Mouse (Mus musculus): ENCODE results near the gene Sectm1a.
A peak's percentile ranks its signal among the peaks of the same experiment; 100 is the strongest.
"Not testable (repeated sequence)": the region's sequence is repeated elsewhere in the genome, so short reads cannot be mapped to it uniquely, and the experiment has no call there.

Gene Sectm1a

DNA sequence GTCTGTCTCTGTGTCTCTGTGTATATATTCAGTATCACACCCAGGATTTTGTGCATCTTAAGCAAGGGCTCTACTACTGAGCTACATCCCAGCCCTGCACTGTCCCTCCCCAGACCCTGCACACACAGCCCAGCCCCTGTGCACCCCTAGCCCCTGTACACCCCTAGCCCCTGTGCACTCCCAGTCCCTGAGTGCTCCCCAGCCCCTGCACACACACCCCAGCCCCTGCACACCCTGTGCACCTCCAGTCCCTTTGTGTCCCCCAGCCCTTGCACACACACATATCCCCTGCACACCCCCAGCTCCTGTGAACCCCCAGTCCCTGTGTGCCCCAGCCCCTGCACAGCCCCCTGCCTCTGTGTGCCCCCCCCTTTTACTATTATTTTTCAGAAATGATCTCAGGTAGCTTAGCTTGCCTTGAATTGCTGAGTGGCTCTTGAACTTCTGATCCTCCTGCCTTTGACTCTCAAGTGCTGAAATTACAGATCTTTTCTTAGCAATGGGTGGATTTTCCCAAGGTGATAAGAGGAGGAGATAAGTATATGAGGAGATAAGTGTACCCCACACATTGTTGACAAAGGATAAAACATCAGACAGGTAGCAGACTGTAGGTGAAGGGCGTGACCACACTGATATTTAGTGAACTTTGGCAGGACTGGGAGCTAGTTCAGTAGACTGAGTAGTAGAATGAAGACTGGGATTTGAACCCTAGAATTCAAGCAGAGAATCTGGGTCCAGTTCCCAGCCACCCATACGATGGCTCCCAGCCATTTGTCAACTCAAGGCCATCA lies 8.9 kb upstream of the Sectm1a start:
- no peak for DNase-seq

GRCm38 (mm10) chr11:121088997-121089396 lies 8.0 kb upstream of the Sectm1a start:
- no peak for DNase-seq

- no peak for DNase-seq
These were observed 5.3 kb upstream of the Sectm1a start for GRCm38 (mm10) chr11:121086296-121086695.

GRCm38 (mm10) chr11:121085181-121085580 lies 4.2 kb upstream of the Sectm1a start:
- DNase-seq = no peak

- DNase-seq = peak; percentile 15 to 27
These were observed 2.0 kb upstream of the Sectm1a start for GRCm38 (mm10) chr11:121082857-121083500.

DNA sequence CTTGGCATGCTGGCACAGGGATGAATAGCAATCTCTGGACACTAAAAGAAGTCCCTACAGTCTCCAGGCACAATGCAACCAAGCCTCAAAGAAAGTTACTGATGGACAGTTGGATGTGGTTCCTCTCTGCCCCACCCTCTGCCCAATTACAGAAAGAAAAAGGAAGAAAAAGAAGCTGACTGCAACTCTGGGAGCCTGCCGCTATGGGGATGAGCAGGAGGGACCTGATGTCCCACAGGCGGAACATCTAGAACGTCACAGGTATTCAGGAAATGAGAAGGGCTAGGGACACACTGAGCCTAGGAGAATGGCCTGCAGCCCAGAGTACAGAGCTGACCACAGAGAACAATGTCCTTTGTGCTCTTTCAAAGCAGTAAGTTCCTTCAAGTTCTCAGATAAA lies 1.2 kb upstream of the Sectm1a start:
- DNase-seq = no peak

DNA sequence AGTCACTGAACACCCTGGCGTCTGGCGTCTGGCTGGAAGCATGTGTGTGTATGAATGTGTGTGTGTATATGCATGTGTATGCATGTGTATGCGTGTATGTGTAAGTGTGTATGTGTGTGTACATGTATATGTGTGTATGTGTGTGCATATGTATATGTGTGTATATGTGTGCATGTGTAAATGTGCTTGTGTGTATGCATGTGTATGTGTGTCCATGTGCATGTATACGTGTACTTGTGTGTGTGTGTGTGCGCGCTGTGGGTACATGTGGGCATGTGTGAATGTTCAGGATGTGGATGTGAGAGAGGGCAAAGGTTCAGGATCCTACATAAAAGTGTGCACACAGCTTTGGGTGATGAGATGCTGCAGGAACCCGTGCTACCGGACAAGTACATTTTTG lies 690 bp downstream of the Sectm1a start:
- no peak for DNase-seq

- no peak for DNase-seq
These were observed 5.4 kb downstream of the Sectm1a start for GRCm38 (mm10) chr11:121075655-121076054.

GRCm38 (mm10) chr11:121069662-121070061 lies 11.4 kb downstream of the Sectm1a start:
- DNase-seq = not testable (repeated sequence)

DNA sequence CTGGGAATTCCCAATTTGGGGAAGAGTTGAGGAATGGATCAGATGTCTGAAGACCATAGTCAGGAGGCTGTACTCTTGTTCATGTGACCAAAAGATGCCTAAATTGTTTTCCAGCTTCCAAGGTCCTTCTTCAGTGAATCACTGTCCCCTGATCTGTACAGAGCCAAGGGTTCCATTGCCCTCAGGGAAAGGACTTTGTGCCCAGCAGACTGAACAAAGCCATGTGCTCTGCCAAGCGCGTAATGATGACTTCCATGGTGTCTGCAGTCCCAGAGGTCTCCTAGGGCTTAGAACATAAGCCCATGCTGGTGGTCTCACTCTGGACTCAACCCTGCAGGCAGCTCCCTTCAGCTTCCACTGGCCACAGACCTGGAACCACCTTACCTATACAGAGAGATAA lies 13.1 kb downstream of the Sectm1a start:
- no peak for DNase-seq

- no peak for DNase-seq
These were observed 16.8 kb downstream of the Sectm1a start for GRCm38 (mm10) chr11:121064197-121064596.

- no peak for DNase-seq
These were observed 17.6 kb downstream of the Sectm1a start, which contains the start of gene Sectm1b for GRCm38 (mm10) chr11:121063379-121063778. Gene Sectm1b, minus strand, starts transcription at chr11:121063569.

GRCm38 (mm10) chr11:121061615-121062014 lies 19.4 kb downstream of the Sectm1a start:
- no peak for DNase-seq

DNA sequence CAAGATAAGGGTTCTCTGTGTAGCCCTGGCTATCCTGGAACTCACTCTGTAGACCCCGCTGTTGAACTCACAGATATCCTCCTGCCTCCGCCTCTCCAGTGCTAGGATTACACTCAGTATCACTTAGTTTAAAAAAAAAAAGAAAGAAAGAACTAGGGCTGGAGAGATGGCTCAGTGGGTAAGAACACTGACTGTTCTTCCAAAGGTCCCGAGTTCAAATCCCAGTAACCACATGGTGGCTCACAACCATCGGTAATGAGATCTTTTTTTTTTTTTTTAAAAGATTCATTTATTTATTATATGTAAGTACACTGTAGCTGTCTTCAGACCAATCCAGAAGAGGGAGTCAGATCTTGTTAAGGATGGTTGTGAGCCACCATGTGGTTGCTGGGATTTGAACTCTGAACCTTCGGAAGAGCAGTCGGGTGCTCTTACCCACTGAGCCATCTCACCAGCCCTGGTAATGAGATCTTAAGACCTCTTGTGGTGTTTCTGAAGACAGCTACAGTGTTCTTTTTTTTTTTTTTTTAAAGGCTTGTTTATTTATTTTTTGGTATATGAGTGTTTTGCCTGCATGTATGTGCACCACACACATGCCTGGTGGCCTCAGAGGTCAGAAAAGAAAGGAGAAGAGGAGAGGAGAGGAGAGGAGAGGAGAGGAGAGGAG lies 20.5 kb downstream of the Sectm1a start:
- not testable (repeated sequence) for DNase-seq

- no peak for DNase-seq
These were observed 21.5 kb downstream of the Sectm1a start for GRCm38 (mm10) chr11:121059471-121059870.

DNA sequence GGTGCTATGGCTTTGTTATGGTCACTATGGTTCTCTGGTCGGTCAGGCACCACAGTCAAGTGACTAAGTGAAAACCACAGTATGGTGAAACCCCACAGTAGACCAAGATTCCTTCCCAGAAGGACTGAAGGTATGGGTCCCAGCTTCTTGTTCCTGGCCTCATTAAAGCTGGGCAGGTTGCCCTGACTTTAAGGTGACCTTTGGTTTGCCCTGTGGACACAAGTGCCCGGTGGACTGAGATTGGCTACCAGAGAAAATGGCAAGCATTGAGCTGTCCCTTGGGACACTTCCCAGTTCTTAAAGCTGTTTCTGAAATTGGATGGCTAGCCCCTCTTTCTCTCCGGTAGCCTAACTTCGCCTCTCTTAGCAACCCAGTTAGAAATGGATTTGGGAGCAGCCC lies 22.1 kb downstream of the Sectm1a start:
- DNase-seq = no peak

DNA sequence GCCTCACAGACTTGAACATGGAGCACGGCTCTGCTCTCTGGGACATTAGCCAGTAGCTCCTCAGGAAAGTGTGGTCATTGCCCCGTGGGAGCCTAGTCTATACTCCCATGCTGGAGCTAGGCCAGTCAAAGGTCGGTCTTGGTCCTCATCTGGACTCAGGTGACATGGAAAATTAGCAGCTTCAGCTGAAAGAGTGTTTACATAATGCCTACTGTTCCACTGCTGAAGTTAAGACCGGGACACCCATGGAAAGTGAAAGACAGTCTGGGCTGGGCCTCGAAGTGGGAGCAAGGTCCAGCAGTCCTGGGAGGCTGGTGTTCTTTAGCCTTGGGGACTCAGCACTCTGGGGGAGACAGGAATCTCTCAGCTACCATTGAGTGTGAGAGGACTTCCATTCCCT lies 22.9 kb downstream of the Sectm1a start:
- no peak for DNase-seq

GRCm38 (mm10) chr11:121056536-121057236 lies 24.3 kb downstream of the Sectm1a start:
- no peak for DNase-seq

DNA sequence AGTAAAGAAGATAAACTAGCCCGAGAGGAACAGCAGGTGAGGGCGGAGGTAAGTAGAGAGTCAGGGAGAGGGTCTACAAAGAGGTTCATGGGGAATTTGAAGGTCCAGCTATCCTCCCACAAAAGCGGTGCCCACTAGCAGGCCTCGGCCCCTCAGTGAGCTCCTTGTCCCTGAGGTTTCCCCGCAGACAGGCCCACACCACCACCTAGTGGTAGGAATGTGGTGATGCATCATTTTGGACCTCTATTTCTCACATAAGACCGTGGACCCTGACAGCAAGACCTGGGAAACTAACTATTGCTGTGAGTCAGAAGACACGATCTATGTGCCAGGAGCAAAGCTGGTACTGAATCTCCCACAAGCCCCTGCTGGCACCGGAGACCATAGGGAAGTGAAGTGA lies 27.5 kb downstream of the Sectm1a start:
- peak; percentile 57 to 61 for DNase-seq

DNA sequence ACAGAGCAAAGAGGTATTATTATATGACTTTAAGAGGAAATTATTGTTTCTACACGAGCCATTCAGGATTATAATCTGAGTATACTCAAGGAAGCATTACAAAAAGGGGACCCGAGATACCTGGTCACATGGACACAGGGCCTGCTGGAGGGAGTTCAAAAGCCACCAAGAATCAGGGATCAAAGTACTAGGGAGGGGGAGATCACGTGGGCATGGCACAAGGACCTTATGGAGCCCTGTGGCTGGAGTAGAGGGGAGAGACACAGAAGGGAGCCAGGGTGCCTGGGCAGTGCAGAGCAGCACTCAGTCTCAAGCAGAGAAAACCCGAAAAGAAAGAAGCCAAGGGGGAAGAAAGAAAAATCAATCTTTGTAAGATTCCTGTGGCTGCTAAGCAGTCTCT lies 28.6 kb downstream of the Sectm1a start:
- no peak for DNase-seq

DNA sequence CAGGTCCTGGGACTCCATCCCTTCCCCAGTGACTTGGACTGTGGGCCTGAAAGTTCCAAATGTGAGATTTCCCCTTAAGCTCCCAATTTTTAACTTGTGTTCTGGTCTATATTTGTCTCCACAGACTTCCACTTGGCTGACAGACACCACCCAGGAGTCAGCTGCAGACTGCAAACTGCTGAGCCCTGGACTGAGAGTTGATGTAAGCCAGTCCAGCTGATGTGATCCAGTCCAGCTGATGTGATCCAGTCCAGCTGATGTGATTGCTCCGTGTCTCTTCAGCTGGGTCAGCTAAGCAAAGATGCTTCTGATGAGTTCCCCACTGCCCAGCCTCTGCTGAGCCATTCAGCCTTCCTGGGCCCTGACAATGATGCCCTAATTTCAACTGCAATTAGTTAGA lies 29.2 kb downstream of the Sectm1a start:
- DNase-seq = no peak

GRCm38 (mm10) chr11:121049840-121050239 lies 31.2 kb downstream of the Sectm1a start:
- no peak for DNase-seq

- DNase-seq = no peak
These were observed 33.1 kb downstream of the Sectm1a start for GRCm38 (mm10) chr11:121047826-121048399.
